Mouse (Mus musculus) kidney, postnatal 10 days (tissue): ENCODE data around the gene Stxbp1.

ENCODE experiments used
- DNase-seq: peaks from one replicate; pipeline ENCODE4 v3.0.0; 2021; ENCODE audit warnings: mixed read lengths

Stxbp1 gene

DNA sequence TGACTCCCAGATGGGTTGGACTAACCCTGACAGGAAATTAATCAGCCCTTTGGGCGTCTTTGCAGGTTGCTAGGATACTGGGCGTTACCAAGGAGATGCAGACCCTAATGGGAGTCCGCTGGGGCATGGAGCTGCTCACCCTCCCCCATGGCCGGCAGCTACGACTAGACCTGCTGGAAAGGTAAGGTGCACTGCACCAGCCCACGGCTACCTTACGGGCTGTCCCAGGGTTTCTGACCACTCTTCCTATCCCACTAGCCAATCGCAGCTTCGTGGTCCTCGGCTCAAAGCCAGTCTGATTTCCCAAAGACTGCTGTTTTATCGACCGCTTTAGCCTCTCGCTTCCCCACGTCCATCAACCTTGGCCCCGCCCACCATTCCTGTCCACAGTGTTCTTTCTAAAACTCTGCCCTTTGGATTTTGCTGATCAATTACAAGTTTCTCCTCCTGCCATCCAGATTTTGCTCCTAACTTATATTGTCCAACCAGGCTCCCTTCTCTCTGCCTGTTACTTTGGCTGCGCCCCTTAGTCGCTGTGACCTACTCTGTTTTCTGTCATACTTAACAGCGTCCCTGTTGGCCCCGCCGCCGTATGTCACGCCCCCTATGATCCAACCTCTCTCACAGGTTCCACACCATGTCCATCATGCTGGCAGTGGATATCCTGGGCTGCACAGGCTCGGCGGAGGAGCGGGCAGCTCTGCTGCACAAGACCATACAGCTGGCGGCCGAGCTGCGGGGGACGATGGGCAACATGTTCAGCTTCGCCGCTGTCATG is 96.0 kb downstream of the Stxbp1 start:
- DNase-seq, result peak; percentile 83

DNA sequence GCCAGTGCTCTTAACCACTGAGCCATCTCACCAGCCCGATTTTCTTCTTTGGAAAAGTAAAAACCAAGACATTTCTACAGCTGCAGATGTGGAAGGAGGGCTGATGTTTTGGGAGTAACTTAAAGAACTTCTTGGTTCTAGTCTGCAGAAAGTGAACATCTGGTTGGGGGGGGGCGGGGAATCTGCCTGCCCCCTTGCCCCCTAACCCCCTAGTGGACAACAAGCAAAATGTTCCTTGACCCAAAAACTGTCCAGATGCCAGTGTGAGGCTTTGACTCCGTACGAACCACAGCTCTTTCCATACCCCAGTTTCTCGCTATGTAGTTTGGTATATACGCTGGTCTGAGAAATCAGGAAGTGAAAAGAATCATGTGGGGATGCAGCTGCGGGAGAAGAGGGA is 96.8 kb downstream of the Stxbp1 start:
- DNase-seq, result no peak

DNA sequence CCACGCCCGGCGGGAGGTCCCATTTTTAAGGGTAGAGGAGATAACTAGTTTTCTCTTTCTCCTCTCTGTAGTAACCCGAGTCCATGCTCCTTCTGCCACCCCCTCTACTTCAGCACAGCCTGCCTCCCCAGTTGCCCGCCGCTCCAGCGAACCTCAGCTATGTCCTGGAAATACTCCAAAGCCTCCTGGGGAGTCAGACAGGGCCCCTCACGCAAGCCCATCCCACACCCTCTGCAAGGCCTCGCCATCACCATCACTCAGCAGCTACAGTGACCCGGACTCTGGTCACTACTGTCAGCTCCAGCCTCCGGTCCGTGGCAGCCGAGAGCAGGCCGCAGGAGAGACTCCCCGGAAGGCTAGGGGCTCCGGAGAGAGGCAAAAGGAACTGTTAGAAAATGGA is 98.0 kb downstream of the Stxbp1 start:
- DNase-seq, result no peak

DNA sequence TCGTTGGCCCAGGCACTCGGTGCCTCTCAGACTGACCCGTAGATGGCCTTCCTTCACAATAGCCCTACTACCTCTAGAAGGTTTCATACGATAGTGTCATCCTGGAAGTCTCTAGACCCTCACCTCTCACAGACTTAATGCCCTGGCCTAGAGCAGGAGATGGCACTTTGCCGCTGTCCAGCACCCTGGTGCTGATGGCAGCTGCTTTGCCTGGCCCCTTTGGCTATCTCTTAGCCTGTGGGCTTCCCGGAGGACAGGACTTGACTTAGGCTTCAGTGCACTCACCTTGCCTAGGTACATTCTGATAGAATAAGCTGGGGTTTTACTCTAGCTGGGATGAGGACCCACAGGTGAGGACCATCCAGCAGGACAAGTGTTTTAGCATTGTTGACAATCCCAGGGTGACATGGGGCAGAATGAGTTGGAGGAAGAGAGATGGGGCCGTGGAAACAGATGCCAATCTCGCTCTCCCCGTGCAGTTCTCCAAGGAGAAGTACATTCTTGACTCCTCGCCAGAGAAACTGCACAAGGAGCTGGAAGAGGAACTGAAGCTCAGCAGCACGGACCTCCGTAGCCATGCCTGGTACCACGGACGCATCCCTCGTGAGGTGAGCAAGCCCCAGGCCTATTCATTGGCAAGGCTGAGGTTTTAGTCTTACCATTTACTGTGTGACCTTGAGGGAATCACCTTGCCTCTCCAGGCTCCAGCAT is 102.6 kb downstream of the Stxbp1 start:
- no peak for DNase-seq

DNA sequence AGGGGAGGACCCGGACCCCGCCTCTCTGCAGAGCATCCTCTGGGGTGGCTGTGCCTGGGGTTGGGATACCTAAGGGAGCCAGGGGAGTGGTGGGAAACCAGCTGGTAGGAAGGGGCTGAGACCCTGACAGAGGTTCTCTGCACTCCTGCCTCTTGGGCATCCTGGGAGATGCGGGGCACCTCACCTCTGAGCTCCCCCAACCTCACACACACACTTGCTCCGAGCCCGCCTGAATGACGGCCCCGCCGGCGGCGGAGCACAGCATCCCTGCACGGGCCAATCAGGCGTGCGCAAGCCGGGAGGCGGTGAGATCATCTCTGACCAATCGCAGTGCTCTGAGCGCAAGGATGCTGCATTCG is 104.9 kb downstream of the Stxbp1 start:
- no peak for DNase-seq

DNA sequence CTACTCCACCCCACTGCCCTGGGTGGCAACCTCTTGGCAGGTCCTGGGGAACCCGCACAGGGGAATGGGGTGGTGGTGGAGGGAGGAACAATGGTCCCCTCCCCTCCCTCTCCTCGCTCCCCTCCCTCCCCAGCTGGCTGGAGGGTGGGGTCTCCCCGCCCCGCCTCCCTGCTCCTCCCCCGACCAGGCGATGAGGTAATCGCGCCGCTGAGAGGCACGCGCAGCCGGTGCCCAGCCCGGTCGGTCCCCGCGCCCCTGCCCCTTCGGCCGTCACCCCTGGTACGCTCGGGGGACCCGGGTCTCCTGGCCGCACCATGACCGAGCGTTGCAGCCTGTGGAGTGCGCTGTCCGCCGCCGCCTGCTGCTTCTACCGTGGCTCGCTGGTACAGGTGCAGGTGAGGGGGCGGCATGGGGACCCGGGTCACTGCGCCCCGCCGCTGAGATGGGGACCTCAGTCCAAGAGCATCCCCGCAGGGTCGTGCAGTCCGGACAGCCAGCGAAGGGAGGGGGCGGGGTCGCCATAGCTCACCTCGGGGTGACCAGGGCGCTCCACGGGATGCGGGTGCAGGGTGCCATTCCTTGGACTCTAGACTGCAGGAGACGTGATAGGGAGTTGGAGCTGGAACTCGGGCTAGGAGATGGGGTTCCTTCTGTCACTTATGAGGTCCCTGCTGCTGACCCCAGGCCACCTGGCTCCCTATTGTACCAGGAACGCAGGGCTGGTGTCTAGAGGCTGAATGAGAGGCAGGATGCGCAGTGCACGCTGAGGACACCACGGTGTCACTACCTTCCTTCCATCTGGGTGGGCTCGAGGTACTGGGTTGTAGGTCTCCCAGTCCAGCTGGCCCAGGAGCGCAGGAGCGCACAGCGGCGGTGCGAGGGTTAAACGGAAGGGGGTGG is 105.5 kb downstream of the Stxbp1 start:
- peak; percentile 69 for DNase-seq

DNA sequence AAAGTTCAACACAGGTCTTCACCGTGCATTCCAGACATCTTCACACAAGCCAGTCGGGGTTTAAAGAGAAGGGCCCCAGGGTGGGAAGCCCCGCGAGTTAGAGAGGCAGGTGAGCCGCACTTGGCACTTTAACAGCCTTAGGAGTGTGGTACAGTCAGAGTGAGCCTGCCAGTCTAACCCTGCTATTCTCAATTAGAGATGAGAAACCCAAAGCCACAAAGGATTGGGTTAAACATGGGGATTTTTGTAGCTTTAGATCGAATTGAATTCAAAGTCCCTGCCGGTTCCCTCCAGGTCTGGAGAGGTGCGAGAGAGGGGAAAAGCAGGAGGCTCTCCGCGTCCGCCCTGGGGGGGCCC is 106.2 kb downstream of the Stxbp1 start, which contains the start of gene 6330409D20Rik:
Gene 6330409D20Rik (minus strand): TSS at position 101 of the 357 bp plus-strand sequence.
- no peak for DNase-seq

DNA sequence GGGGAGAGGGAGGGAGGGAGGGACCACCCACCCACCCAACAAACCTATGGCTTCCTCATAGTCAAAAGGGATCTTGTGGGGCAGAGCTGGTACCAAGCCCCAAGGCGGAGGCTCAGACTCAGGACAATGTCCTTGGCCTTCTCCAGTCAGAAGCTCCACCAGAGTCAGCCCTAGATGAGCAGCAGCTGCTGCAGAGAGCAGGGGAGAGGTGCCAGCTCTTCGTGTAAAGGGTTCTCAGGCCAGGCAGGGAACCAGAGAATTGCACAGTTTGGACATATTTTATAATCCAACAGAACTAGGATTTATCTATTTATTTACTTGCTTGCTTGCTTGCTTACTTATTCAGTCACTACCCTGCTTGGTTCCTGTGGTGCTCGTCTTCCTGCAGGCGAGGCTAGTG is 107.7 kb downstream of the Stxbp1 start:
- DNase-seq, result no peak
